Mouse (Mus musculus): Measurements from ENCODE around the gene Cebpz.

Cebpz gene

GRCm38 (mm10) chr17:78895394-78895793 is 41.5 kb downstream of the Cebpz start:
- DNase-seq (ENCODE audit: low spot score): peak; percentile 79

DNA sequence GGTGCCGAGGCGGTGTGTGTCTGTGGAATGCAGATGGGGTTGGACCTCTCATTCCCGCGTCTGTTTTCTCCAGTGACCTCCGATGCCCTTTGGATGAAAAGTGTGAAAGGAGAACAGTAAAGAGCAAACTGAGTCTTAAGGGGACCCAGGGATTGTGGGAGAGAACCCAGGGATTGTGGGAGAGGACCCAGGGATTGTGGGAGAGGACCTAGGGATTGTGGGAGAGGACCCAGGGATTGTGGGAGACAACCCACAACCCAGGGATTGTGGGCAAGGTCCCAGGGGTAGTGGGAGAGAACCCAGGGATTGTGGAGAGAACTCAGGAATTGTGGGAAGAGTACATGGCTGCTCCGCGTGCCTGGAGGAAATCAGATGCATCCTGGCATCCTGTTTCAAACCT is 41.9 kb downstream of the Cebpz start:
- DNase-seq (ENCODE audit: low spot score): no peak

DNA sequence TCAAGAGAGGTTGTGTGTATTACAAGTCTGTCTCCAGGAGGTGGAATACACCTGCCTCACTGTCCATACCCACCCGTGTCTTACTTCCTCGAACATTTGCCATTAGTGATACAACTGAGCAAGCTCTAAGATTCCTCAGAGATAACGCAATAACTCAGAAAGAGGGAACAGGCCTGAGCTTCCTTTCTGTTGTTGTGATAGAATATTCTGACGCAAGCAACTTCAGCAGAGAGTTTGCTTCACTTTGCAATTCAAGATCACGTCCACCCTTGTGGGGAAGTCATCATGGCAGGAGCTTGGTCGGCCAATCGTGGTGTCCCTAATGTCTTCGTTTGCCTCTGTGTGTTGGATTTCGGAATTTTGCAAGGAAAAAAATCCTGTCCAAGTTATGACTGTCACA is 45.8 kb downstream of the Cebpz start:
- no peak for DNase-seq (ENCODE audit: low spot score)

- no peak for DNase-seq (ENCODE audit: low spot score)
Measured at GRCm38 (mm10) chr17:78889184-78889583, 47.7 kb downstream of the Cebpz start.

DNA sequence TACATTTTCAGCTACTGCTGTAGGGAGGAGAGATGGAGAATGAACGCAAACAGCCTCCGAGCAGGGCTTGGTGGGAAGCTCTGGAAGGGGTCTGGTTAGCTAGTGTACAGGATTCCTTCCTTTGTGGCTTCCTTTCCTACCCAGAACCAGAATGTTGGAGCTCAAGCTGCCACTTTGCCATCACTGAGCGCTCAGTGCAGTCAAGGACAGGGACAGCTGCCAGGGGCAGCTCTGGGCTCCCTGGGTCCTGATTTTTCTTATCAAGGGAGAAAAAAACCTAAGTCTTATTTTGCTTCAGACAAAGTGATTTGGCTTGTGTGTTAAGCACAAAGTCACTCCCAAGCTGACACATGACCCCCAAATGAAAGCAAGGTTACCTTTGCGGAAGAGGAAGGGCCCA is 48.3 kb downstream of the Cebpz start:
- no peak for DNase-seq (ENCODE audit: low spot score)

GRCm38 (mm10) chr17:78885286-78886065 is 51.4 kb downstream of the Cebpz start:
- no peak for DNase-seq (ENCODE audit: low spot score)

DNA sequence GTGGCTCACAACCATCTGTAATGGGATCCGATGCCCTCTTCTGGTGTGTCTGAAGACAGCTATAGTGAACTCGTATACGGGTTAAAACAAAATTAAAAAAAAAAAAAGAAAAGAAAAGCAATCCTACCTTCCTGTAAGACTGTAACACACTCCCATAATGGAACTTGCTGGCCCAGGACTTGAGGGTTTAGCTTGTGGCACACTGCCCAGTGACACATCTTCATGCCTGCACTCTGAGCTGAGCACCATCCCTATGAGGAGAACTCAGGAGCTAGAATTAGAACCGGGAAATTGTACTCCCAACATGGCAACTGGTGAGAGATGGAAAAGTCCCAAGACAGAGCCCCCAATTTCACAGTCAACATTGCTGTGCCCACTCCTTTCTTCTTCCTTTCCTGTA is 53.6 kb downstream of the Cebpz start:
- no peak for DNase-seq (ENCODE audit: low spot score)

GRCm38 (mm10) chr17:78882401-78883112 is 54.3 kb downstream of the Cebpz start, which contains the start of gene Eif2ak2:
TSS of gene Eif2ak2 (minus strand) at chr17:78882573.
- DNase-seq (ENCODE audit: low spot score): peak; percentile 91

GRCm38 (mm10) chr17:78881878-78882304 is 55.0 kb downstream of the Cebpz start:
- DNase-seq (ENCODE audit: low spot score): peak; percentile 10

GRCm38 (mm10) chr17:78873886-78874285 is 63.0 kb downstream of the Cebpz start:
- DNase-seq (ENCODE audit: low spot score): no peak
